Mouse (Mus musculus) right cerebral cortex, postnatal 25 days (tissue): ENCODE measurements around the gene Enpp7.
A peak's percentile ranks its signal among the peaks of the same experiment; 100 is the strongest.

ENCODE experiments used
- DNase-seq: peaks from one replicate; pipeline ENCODE4 v3.0.0; 2022

The Enpp7 gene

GRCm38 (mm10) chr11:119036934-119037779 lies 49.2 kb downstream of the Enpp7 start:
- DNase-seq = peak; percentile 14

GRCm38 (mm10) chr11:119037780-119038401 lies 49.9 kb downstream of the Enpp7 start:
- no peak for DNase-seq

GRCm38 (mm10) chr11:119038744-119039484 lies 50.9 kb downstream of the Enpp7 start:
- DNase-seq = no peak

- no peak for DNase-seq
Measured at GRCm38 (mm10) chr11:119039732-119040512, 51.9 kb downstream of the Enpp7 start.

- peak; percentile 100 for DNase-seq
Measured at GRCm38 (mm10) chr11:119040600-119041324, 52.8 kb downstream of the Enpp7 start, which contains the start of gene Cbx8. Cbx8 (minus strand) TSS chr11:119040969.

- DNase-seq = no peak
Measured at GRCm38 (mm10) chr11:119041325-119041716, 53.3 kb downstream of the Enpp7 start.

GRCm38 (mm10) chr11:119041750-119042465 lies 53.9 kb downstream of the Enpp7 start:
- DNase-seq = no peak
